Mouse (Mus musculus) gastrocnemius, adult 2 months (tissue): Measurements from ENCODE around the gene Zbed6. TPM values are rescaled to one million over a fixed set of nuclear protein-coding genes. Genes with fewer than 3 reads are reported as not detected.
"Not testable (repeated sequence)": the region's sequence is repeated elsewhere in the genome, so short reads cannot be mapped to it uniquely, and the experiment has no call there.

Source experiments
- DNase-seq: peaks from one replicate; pipeline ENCODE4 v3.0.0; 2022
- H3K27ac ChIP-seq: fragments of 200-600 bp; 2 replicates; pipeline ENCODE4 v1.8.1; 2022; ENCODE audit warnings: mild to moderate bottlenecking
- H3K4me3 ChIP-seq: fragments of 200-600 bp; 2 replicates; pipeline ENCODE4 v1.8.1; 2022; ENCODE audit warnings: mild to moderate bottlenecking, moderate library complexity
- CTCF ChIP-seq: fragments of 200-600 bp; IDR thresholded peaks from 2 replicates; pipeline ENCODE4 v1.8.1; 2022; ENCODE audit warnings: antibody characterized with exemption, mild to moderate bottlenecking, moderate library complexity
- intact Hi-C: fragments of 180-260 bp; cut with DNase I; formaldehyde crosslinking; loops from one replicate; pipeline ENCODE4 v1.15.1; 2025
- long read RNA-seq, 2 experiments: library from polyadenylated mRNA; stranded (forward); transcript quantifications; one replicate each; pipeline ENCODE4 v2.0.0; 2021
- total RNA-seq, 2 experiments: library from RNA; stranded (reverse); gene quantifications; 2 replicates each; pipeline ENCODE4 v1.2.3; 2021

The Zbed6 gene
- 10 to 100 TPM in 1 of 2 experiments, 1 to 10 TPM in 1; 7.3 to 11.7 TPM for total RNA-seq
- long read RNA-seq, experiment 1: 0 reads
- long read RNA-seq, experiment 2: 0 reads

- TF ChIP-seq CTCF: no peak
- DNase-seq: peak; percentile 84
- peak within 1 kb of the TSS; percentile 97 for H3K27ac ChIP-seq
- intact Hi-C loops: loop anchor here (2.0 kb wide), 1 partner anchor 14 kb away; no protein-coding TSS in a partner anchor
- peak within 1 kb of the TSS; percentile 94 for H3K4me3 ChIP-seq
These were observed at the start of gene Zbed6 for GRCm38 (mm10) chr1:133660466-133661202. TSS of gene Zbed6 (minus strand) at chr1:133660885.

DNA sequence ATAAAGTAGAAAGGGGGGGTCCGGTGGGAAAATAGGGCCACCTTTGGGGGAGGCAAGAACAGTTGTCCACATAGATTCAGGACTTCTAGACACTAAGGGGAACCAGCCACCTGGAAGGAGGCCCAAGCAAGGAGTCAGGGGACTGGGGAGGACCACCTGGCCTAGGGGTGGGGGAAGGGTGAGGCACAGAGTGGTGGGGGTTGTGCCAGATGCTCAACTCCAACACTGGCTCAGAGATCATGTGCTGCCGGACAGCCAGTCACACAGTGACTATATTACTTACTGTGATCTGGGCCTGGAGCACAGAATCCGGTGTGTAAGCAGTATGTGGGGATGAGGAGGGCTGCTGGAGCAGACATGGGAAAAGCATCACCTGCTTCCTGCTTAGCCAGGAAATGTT, 48.6 kb upstream of the Zbed6 start:
- H3K4me3 ChIP-seq: no peak overlapping the region
- no peak overlapping the region for H3K27ac ChIP-seq
- intact Hi-C loops: no loop called here
- no peak for TF ChIP-seq CTCF
- no peak for DNase-seq

DNA sequence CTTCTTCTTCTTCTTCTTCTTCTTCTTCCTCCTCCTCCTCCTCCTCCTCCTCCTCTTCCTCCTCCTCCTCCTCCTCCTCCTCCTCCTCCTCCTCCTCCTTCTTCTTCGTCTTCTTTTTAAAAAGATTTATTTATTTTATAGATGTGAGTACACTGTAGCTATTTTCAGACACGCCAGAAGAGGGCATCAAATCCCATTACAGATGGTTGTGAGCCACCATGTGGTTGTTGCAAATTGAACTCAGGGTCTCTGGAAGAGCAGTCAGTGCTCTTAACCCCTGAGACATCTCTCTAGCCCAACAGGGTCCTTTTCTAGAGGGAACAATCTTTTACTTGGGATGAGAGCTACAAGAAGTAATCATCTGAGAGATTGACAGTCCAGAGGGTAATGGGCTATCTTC, 41.1 kb upstream of the Zbed6 start:
- H3K4me3 ChIP-seq, intact Hi-C loops: not testable (repeated sequence)
- TF ChIP-seq CTCF: peak; percentile 54

GRCm38 (mm10) chr1:133697935-133698620, 37.4 kb upstream of the Zbed6 start:
- TF ChIP-seq CTCF: no peak
- Histone ChIP-seq H3K4me3 (no peak overlapping the region), H3K27ac (no peak overlapping the region)
- intact Hi-C loops: no loop called here
- DNase-seq: no peak

More for the DNA sequence above, 41.1 kb upstream of the Zbed6 start:
- not testable (repeated sequence) for DNase-seq, H3K27ac ChIP-seq

GRCm38 (mm10) chr1:133695901-133696300, 35.2 kb upstream of the Zbed6 start:
- intact Hi-C loops: no loop called here
- Histone ChIP-seq H3K27ac (no peak overlapping the region), H3K4me3 (no peak overlapping the region)
- DNase-seq: peak; percentile 43
- TF ChIP-seq CTCF: no peak

DNA sequence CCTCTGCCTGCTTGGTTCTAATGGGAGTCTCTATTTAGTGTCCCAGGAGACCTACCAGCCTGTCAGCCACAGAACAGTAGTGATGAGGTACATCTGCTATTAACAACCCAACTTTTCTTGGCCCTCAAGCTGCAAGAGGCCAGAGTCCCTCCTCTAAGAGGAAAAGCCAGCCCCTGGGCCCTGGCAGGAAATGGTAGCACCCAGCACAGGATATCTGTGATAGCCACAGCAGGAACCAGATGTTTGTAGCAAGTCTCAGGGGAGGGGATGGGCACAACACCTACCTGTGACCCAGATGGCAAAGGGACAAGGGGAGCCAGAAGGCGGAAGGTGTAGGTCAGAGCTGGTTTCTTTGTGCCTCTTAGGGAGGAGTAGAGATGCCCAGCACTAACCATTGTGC, 34.2 kb upstream of the Zbed6 start:
- no peak for DNase-seq
- intact Hi-C loops: no loop called here

GRCm38 (mm10) chr1:133694301-133694700, 33.6 kb upstream of the Zbed6 start:
- Histone ChIP-seq H3K4me3 (no peak overlapping the region), H3K27ac (no peak overlapping the region)
- DNase-seq: no peak
- TF ChIP-seq CTCF: no peak
- intact Hi-C loops: no loop called here

More for the DNA sequence above, 34.2 kb upstream of the Zbed6 start:
- Histone ChIP-seq H3K27ac (no peak overlapping the region), H3K4me3 (no peak overlapping the region)
- TF ChIP-seq CTCF: no peak

GRCm38 (mm10) chr1:133693536-133694114, 32.9 kb upstream of the Zbed6 start:
- H3K27ac ChIP-seq: no peak overlapping the region
- no peak overlapping the region for H3K4me3 ChIP-seq
- no peak for DNase-seq
- intact Hi-C loops: no loop called here
- no peak for TF ChIP-seq CTCF

DNA sequence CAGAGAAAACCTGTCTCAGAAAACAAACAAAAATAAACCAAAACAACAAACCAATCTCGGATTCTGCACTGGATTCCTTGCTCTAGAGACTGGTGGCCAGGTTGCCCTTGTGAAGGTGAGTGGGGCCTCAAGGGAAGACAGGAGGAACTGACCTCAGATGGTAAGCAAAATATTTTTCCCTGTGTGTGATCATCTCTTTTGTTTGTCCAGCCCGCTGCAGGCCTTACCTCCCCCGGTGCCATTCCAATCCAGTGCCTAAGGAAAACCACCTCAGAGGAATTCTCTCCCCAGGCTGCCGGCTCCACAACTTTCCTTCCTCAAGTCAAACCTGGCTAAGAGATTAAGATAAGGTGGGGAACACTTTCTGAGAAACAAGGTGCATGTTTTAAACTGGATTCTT, 31.5 kb upstream of the Zbed6 start:
- DNase-seq: no peak
- TF ChIP-seq CTCF: no peak
- H3K27ac ChIP-seq: no peak overlapping the region
- H3K4me3 ChIP-seq: no peak overlapping the region
- intact Hi-C loops: no loop called here

DNA sequence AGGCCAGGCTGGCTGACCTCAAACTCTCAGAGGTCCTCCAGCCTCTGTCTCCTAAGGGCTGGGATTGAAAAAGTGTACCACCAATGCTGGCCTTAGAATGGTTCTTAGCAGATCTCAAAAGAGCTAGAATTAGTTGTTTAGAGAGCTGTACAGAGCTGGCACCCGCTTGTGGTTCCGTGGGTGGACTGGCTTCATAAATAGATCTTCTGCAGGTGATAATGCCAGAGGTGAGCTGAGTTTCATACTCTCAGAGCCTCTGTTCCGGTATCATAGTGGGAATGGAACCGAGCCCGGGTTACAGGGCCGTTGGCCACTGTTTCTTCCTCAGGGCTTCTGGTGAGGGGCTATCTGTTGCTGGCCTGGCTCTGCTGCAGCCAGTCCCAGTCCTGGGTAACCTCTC, 30.4 kb upstream of the Zbed6 start:
- intact Hi-C loops: no loop called here
- no peak for TF ChIP-seq CTCF
- DNase-seq: no peak
- H3K4me3 ChIP-seq: no peak overlapping the region
- H3K27ac ChIP-seq: no peak overlapping the region

DNA sequence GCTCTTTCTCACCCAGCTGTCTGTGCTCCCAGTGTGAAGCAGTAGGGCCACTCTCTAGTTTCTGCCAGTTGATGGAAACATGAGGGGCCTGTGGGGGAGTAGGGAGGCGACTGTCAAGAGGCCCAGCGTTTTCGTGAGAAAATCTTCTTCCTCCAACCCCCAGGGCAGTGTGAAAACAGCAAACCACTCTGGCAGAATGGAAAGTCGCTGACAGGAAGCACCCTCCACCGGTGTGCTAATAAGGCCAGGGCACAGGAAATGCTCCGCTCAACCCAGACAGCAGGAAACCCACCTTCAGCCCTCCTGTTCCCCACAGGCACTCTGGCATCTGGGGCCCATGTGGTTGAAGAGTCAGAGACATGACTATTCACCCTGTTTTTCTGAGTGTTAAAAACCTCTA, 29.2 kb upstream of the Zbed6 start, which contains the start of gene Lax1:
Gene Lax1 (minus strand): TSS at position 212 of the 400 bp plus-strand sequence.
- no peak for TF ChIP-seq CTCF
- intact Hi-C loops: no loop called here
- Histone ChIP-seq H3K27ac (no peak within 1 kb of the TSS), H3K4me3 (no peak within 1 kb of the TSS)
- no peak for DNase-seq

DNA sequence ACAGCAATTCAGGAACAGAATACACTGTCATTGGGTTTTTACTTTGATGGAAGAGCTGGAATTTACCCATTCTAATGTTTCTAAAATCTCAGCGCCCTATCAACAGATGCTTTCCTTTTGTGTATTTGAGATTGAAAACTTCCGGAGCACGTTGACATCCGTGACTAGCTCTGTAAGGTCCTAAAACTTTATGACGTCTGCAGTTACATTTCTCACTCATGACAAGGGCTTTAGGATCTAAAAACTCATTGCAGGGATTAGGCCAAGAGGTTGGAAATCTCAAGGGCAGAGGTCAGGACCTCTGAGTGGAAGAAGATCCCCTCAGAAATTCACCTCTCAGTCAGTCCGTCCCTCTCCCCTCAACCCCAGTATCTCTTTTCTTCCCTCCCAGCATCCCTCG, 27.6 kb upstream of the Zbed6 start:
- DNase-seq: no peak
- H3K4me3 ChIP-seq: no peak overlapping the region
- TF ChIP-seq CTCF: no peak
- no peak overlapping the region for H3K27ac ChIP-seq
- intact Hi-C loops: no loop called here
